Mouse (Mus musculus): Measurements from ENCODE around the gene Hist1h3g. TPM values are rescaled to one million over a fixed set of nuclear protein-coding genes. Genes with fewer than 3 reads are reported as not detected.
"Not testable (repeated sequence)": the region's sequence is repeated elsewhere in the genome, so short reads cannot be mapped to it uniquely, and the experiment has no call there.

Gene Hist1h3g
- polyA plus RNA-seq, 1 experiment from 2014 or later, result 0.72 TPM

DNA sequence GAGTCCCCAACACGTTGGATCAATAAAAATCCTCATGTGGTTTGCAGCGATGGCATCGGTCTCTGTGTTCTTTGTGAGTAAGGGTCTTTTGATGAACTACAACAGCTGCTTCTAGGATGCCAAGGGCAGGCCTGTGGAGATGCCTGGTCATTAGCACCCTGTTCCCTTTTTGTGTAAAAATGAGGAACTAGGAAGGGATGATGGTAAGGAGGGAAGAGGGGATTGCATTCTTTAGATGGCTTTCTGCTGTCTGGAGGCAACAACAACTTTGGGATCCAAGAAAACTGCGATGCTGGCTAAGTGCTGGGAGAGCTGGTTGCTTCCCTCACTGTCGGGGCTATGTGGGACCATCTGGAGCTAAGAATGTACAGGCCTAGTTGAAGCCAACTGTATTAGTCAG lies 3.0 kb downstream of the Hist1h3g start:
- H3K36me3 ChIP-seq (ENCODE audit: control insufficient read depth, insufficient read depth, low read length), result no peaks in the 10 kb centered on the region
- peaks cover 12% of the 10 kb centered on the region for H3K4me1 ChIP-seq (ENCODE audit: control insufficient read depth, insufficient read depth, low read length)
- 72% methylated on average over 5 of the region's 5 CpGs for WGBS

DNA sequence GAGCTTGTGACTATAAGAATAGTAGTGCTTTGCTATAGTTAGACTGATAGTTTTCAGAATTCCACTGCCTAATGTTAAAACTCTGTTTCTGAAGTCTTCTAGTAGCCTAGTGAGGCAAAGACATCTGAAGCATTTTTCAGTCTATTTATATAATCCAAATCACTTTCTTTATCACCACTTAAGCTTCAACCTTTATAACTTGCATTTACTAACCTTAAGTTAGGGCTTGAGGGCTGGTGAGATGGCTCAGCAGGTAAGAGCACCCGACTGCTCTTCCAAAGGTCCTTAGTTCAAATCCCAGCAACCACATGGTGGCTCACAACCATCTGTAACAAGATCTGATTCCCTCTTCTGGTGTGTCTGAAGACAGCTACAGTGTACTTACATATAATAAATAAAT lies 4.6 kb downstream of the Hist1h3g start:
- ATAC-seq (ENCODE audit: low read depth); H3K27ac ChIP-seq (ENCODE audit: low read depth, low read length); H3K4me1 ChIP-seq (ENCODE audit: control insufficient read depth, insufficient read depth, low read length); H3K36me3 ChIP-seq (ENCODE audit: control insufficient read depth, insufficient read depth, low read length); H3K4me3 ChIP-seq (ENCODE audit: low read depth, low read length); H3K27me3 ChIP-seq (ENCODE audit: control insufficient read depth, insufficient read depth, low read length); H3K4me2 ChIP-seq (ENCODE audit: low read depth, low read length); H3K9ac ChIP-seq (replicated peaks; ENCODE audit: low read depth, low read length); H3K9me3 ChIP-seq (ENCODE audit: control insufficient read depth, low read length): not testable (repeated sequence)
- WGBS, result 76% methylated on average over 1 of the region's 1 CpGs

More for the DNA sequence above, 3.0 kb downstream of the Hist1h3g start:
- no peaks in the 10 kb centered on the region for H3K9me3 ChIP-seq (ENCODE audit: control insufficient read depth, low read length)
- H3K9ac ChIP-seq (replicated peaks; ENCODE audit: low read depth, low read length), result no peak overlapping the region
- H3K4me2 ChIP-seq (ENCODE audit: low read depth, low read length), result no peak overlapping the region
- ATAC-seq (ENCODE audit: low read depth), result no peak
- H3K4me3 ChIP-seq (ENCODE audit: low read depth, low read length), result no peak overlapping the region
- no peaks in the 10 kb centered on the region for H3K27me3 ChIP-seq (ENCODE audit: control insufficient read depth, insufficient read depth, low read length)
- no peak overlapping the region for H3K27ac ChIP-seq (ENCODE audit: low read depth, low read length)

DNA sequence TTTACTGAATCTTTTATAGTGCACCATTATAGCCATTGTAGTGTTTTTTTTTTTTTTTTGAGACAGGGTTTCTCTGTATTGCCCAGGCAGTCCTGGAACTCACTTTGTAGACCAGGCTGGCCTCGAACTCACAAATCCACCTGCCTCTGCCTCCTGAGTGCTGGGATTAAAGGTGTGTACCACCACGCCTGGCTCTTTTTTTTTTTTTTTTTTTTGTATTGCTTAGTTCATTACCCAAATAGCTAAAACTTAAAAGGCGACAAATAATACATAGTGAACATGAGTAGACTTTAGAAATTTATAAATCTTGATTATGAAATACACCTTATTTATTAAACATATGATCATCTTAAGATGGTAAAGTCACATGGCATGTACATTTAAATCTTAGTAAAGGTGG lies 6.3 kb downstream of the Hist1h3g start:
- 92% methylated on average over 3 of the region's 3 CpGs for WGBS
- Histone ChIP-seq H3K4me3 (ENCODE audit: low read depth, low read length) (no peak overlapping the region), H3K27me3 (ENCODE audit: control insufficient read depth, insufficient read depth, low read length) (no peaks in the 10 kb centered on the region), H3K9ac (replicated peaks; ENCODE audit: low read depth, low read length) (no peak overlapping the region), H3K4me2 (ENCODE audit: low read depth, low read length) (no peak overlapping the region), H3K36me3 (ENCODE audit: control insufficient read depth, insufficient read depth, low read length) (no peaks in the 10 kb centered on the region), H3K9me3 (ENCODE audit: control insufficient read depth, low read length) (no peaks in the 10 kb centered on the region), H3K4me1 (ENCODE audit: control insufficient read depth, insufficient read depth, low read length) (no peaks in the 10 kb centered on the region), H3K27ac (ENCODE audit: low read depth, low read length) (no peak overlapping the region)
- ATAC-seq (ENCODE audit: low read depth), result no peak

DNA sequence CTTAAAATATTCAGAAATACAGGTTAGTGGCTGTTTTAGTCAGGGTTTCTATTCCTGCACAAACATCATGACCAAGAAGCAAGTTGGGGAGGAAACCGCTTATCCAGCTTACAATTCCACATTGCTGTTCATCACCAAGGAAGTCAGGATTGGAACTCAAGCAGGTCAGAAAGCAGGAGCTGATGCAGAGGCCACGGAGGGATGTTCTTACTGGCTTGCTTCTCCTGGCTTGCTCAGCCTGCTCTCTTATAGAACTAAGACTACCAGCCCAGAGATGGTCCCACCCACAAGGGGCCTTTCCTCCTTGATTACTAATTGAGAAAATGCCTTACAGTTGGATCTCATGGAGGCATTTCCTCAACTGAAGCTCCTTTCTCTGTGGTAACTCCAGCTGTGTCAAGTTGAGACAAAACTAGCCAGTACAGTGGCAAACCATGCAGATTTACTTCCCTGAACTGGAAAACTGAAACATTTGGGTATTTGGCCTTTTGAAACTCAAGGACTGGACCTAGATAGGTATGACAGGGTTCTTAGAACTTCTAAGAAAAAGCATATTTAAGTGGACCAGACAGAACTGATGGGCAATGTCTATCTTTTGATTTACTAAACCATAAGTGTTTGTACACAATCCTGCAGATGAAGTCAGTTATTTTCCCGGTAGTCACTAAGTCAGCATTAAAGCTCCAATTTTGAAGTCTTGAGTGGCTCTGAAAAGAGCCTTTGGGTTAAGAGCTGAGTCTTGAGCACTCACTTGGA lies 7.2 kb downstream of the Hist1h3g start:
- H3K9ac ChIP-seq (replicated peaks; ENCODE audit: low read depth, low read length); H3K9me3 ChIP-seq (ENCODE audit: control insufficient read depth, low read length); H3K27ac ChIP-seq (ENCODE audit: low read depth, low read length); H3K36me3 ChIP-seq (ENCODE audit: control insufficient read depth, insufficient read depth, low read length); ATAC-seq (ENCODE audit: low read depth); H3K4me1 ChIP-seq (ENCODE audit: control insufficient read depth, insufficient read depth, low read length); H3K27me3 ChIP-seq (ENCODE audit: control insufficient read depth, insufficient read depth, low read length): not testable (repeated sequence)
- 7% methylated on average over 3 of the region's 3 CpGs for WGBS
- peak overlapping the region; percentile 68 for H3K4me2 ChIP-seq (ENCODE audit: low read depth, low read length)
- H3K4me3 ChIP-seq (ENCODE audit: low read depth, low read length), result peak overlapping the region; percentile 36

DNA sequence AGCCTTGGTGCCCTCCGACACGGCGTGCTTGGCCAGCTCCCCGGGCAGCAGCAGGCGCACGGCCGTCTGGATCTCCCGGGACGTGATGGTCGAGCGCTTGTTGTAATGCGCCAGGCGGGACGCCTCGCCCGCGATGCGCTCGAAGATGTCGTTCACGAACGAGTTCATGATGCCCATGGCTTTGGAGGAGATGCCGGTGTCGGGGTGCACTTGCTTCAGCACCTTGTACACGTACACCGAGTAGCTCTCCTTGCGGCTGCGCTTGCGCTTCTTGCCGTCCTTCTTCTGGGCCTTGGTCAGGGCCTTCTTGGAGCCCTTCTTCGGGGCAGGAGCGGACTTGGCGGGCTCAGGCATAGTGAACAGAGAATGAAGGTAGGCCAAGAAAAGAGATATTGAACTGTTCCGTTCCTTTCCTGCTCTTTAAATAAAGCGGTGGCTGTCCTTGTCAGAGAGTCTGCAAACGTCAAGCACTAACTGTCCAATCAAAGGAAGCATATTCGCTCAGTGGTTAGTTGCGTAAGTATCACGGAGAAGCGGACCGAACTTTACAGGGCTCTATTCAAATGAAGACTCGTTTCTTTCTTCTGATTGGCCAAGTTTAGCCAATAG lies 7.9 kb downstream of the Hist1h3g start, which contains the start of gene Hist1h2bh:
Gene Hist1h2bh (minus strand): TSS at position 394 of the 609 bp plus-strand sequence.
- Histone ChIP-seq H3K4me2 (ENCODE audit: low read depth, low read length) (peak within 1 kb of the TSS; percentile 68), H3K27ac (ENCODE audit: low read depth, low read length) (peak within 1 kb of the TSS; percentile 66), H3K9ac (replicated peaks; ENCODE audit: low read depth, low read length) (peak within 1 kb of the TSS; percentile 32; the same call in 1 of the 2 replicates), H3K4me3 (ENCODE audit: low read depth, low read length) (peak within 1 kb of the TSS; percentile 45)
- not testable (repeated sequence) for H3K9me3 ChIP-seq (ENCODE audit: control insufficient read depth, low read length); H3K4me1 ChIP-seq (ENCODE audit: control insufficient read depth, insufficient read depth, low read length); H3K27me3 ChIP-seq (ENCODE audit: control insufficient read depth, insufficient read depth, low read length); H3K36me3 ChIP-seq (ENCODE audit: control insufficient read depth, insufficient read depth, low read length)
- under 1% methylated on average over 32 of the region's 42 CpGs for WGBS
- ATAC-seq (ENCODE audit: low read depth), result peak; percentile 91

DNA sequence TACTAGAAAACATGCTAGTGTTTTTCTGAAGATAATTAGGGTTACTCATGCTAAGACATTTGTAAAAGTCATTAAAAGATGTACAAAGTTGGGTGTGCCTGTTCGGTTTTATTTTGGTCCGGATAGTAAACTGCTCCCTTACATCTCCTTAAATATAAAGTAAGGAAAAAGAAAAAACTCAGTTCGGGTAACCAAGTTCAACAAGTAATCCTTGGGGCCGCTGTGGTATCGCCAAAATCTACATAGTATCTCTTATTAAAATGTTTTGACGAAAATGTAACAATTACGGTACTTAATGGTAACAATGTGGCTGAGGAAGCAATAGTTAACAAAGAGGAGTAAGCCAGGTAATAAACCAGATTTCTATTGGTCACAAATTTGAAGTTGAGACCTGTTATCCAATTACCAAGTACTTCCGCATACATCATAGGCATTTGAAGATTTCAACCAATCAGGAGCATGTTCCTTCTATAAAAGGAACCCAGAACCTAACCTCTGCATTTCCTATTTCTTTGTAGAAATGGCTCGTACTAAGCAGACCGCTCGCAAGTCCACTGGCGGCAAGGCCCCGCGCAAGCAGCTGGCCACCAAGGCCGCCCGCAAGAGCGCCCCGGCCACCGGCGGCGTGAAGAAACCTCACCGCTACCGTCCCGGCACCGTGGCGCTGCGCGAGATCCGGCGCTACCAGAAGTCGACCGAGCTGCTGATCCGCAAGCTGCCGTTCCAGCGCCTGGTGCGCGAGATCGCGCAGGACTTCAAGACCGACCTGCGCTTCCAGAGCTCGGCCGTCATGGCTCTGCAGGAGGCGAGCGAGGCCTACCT lies 9.0 kb downstream of the Hist1h3g start, which contains the start of gene Hist1h3f:
Gene Hist1h3f (plus strand): TSS at position 88 of the 822 bp plus-strand sequence.
- H3K36me3 ChIP-seq (ENCODE audit: control insufficient read depth, insufficient read depth, low read length), result no peaks in the 10 kb centered on the region
- peak; percentile 96 for ATAC-seq (ENCODE audit: low read depth)
- WGBS, result under 1% methylated on average over 25 of the region's 45 CpGs

DNA sequence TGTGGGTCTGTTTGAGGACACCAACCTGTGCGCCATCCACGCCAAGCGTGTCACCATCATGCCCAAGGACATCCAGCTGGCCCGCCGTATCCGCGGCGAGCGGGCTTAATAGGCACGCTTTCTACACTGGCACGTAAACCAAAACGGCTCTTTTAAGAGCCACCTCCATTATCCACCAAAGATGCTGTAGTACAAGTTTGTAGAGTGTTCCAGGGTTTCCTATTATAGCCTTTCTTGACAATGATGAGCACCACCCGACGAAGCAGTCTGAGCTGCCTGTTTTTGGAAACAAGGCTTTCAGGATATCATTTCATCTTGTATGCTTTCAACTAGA lies 9.5 kb downstream of the Hist1h3g start:
- peak overlapping the region; percentile 45 for H3K4me3 ChIP-seq (ENCODE audit: low read depth, low read length)
- H3K27me3 ChIP-seq (ENCODE audit: control insufficient read depth, insufficient read depth, low read length); H3K9me3 ChIP-seq (ENCODE audit: control insufficient read depth, low read length); H3K9ac ChIP-seq (replicated peaks; ENCODE audit: low read depth, low read length); H3K36me3 ChIP-seq (ENCODE audit: control insufficient read depth, insufficient read depth, low read length); H3K4me1 ChIP-seq (ENCODE audit: control insufficient read depth, insufficient read depth, low read length); ATAC-seq (ENCODE audit: low read depth): not testable (repeated sequence)
- WGBS, result 0% methylated on average over 10 of the region's 14 CpGs
- peak overlapping the region; percentile 87; the same call in 1 of the 2 replicates for H3K27ac ChIP-seq (ENCODE audit: low read depth, low read length)
- 0 out of 2 replicates have a peak overlapping the region, but pooled peaks have one; percentile 18 for H3K4me2 ChIP-seq (ENCODE audit: low read depth, low read length)

More for the DNA sequence above, 9.0 kb downstream of the Hist1h3g start, which contains the start of gene Hist1h3f:
- Histone ChIP-seq H3K9ac (replicated peaks; ENCODE audit: low read depth, low read length) (peak within 1 kb of the TSS; percentile 52), H3K4me3 (ENCODE audit: low read depth, low read length) (peak within 1 kb of the TSS; percentile 45), H3K9me3 (ENCODE audit: control insufficient read depth, low read length) (no peaks in the 10 kb centered on the region), H3K4me2 (ENCODE audit: low read depth, low read length) (peak within 1 kb of the TSS; percentile 68), H3K27me3 (ENCODE audit: control insufficient read depth, insufficient read depth, low read length) (no peaks in the 10 kb centered on the region), H3K4me1 (ENCODE audit: control insufficient read depth, insufficient read depth, low read length) (no peaks in the 10 kb centered on the region), H3K27ac (ENCODE audit: low read depth, low read length) (peak within 1 kb of the TSS; percentile 87)

DNA sequence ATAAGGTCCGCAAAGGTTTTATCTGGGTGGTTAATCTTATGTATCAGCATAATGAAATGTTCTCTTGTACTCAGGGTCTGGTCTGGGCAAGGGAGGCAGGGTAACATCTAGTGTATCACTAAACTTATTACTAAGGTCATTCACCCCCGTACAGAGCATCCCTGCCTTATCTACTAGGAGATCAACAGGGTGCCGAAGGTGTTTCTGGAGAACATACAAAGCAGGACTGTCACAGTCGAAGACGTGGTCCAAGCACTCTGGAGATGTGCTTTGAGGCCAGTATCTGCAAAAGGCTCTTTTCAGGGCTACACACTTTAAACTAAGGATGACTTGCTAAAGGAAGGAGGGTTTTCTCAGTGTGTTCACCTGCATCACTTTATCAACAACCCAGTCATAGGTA lies 11.5 kb downstream of the Hist1h3g start:
- Histone ChIP-seq H3K36me3 (ENCODE audit: control insufficient read depth, insufficient read depth, low read length) (no peaks in the 10 kb centered on the region), H3K9ac (replicated peaks; ENCODE audit: low read depth, low read length) (no peak overlapping the region), H3K27me3 (ENCODE audit: control insufficient read depth, insufficient read depth, low read length) (no peaks in the 10 kb centered on the region), H3K4me1 (ENCODE audit: control insufficient read depth, insufficient read depth, low read length) (no peaks in the 10 kb centered on the region), H3K9me3 (ENCODE audit: control insufficient read depth, low read length) (no peaks in the 10 kb centered on the region), H3K27ac (ENCODE audit: low read depth, low read length) (no peak overlapping the region), H3K4me2 (ENCODE audit: low read depth, low read length) (no peak overlapping the region), H3K4me3 (ENCODE audit: low read depth, low read length) (no peak overlapping the region)
- ATAC-seq (ENCODE audit: low read depth), result no peak
- WGBS, result 86% methylated on average over 5 of the region's 5 CpGs
